Mouse (Mus musculus) ES-Bruce4 (cell line): Measurements from ENCODE around the gene Krtcap2.

ENCODE experiments used
- CTCF ChIP-seq: IDR thresholded peaks from one replicate; pipeline ENCODE4 v1.8.1; 2011; ENCODE audit warnings: low read depth, low read length
- EP300 ChIP-seq: IDR thresholded peaks from 2 replicates; pipeline ENCODE4 v1.6.1; 2011; ENCODE audit warnings: low read depth, low read length; ENCODE audit not compliant: insufficient read depth
- POLR2A ChIP-seq: IDR thresholded peaks from one replicate; pipeline ENCODE4 v1.8.1; 2011; ENCODE audit warnings: low read length; ENCODE audit not compliant: insufficient read depth

DNA sequence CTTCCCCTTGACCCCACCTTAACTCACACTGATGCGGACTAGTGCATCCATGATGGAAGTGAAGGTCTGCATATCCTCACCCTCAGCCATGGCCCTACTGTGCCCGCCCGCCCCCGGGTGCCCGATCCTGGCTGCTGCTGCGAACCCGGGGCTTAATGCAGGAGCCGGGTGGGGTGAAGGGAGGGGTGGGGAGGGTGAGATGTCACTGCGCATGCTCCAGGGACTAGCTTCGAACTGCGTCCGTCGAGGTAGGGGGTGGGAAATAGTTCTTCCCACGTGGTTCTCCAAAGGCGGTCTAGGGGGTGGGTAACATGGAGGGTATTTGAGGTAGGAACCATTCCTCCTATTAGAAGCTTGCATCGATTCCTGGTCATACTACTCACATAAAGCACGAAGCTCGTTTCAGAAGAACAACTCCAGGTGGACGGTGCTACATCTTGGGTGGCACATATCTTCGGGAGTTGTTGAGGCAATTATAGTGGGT lies at the start of gene Krtcap2:
- TF ChIP-seq CTCF (no peak), POLR2A (no peak), EP300 (no peak)
